Mouse (Mus musculus): ENCODE data around the gene Adam19. TPM values are rescaled to one million over a fixed set of nuclear protein-coding genes. Genes with fewer than 3 reads are reported as not detected.

The Adam19 gene
- polyA plus RNA-seq (2012; rRNA removed): 9.8 and 11.4 TPM in 2 replicates

- Histone ChIP-seq H3K27ac (ENCODE audit: insufficient read depth, low read length) (no peak within 1 kb of the TSS), H3K27me3 (ENCODE audit: control insufficient read depth, insufficient read depth, low read length) (no peaks in the 10 kb centered on the region), H3K4me1 (ENCODE audit: control insufficient read depth, insufficient read depth, low read length) (no peaks in the 10 kb centered on the region), H3K4me3 (replicated peaks; ENCODE audit: insufficient read depth, low read depth, low read length) (peak within 1 kb of the TSS; percentile 66)
- TF ChIP-seq CTCF (IDR thresholded peaks at IDR 0.05; ENCODE audit: borderline replicate concordance, insufficient read depth, low read depth, low read length) (no peak), POLR2A (IDR thresholded peaks at IDR 0.05; ENCODE audit: borderline replicate concordance, insufficient read depth, low read length) (0 out of 2 replicates have a peak, but pooled peaks have one; percentile 11)
- under 1% methylated on average over 51 of the region's 51 CpGs for WGBS
- DNase-seq: peak; percentile 71 to 81
Measured at GRCm38 (mm10) chr11:46055896-46056769, at the start of gene Adam19. Adam19 (plus strand) TSS chr11:46055992.

GRCm38 (mm10) chr11:46016061-46016460 is 39.7 kb upstream of the Adam19 start:
- Histone ChIP-seq H3K27me3 (ENCODE audit: control insufficient read depth, insufficient read depth, low read length) (no peaks in the 10 kb centered on the region), H3K4me1 (ENCODE audit: control insufficient read depth, insufficient read depth, low read length) (no peaks in the 10 kb centered on the region), H3K27ac (ENCODE audit: insufficient read depth, low read length) (no peak overlapping the region), H3K4me3 (replicated peaks; ENCODE audit: insufficient read depth, low read depth, low read length) (no peak overlapping the region)
- DNase-seq: peak; percentile 41 to 65
- peak; percentile 66 for TF ChIP-seq CTCF (IDR thresholded peaks at IDR 0.05; ENCODE audit: borderline replicate concordance, insufficient read depth, low read depth, low read length)
- TF ChIP-seq POLR2A (IDR thresholded peaks at IDR 0.05; ENCODE audit: borderline replicate concordance, insufficient read depth, low read length): no peak
- WGBS: 24% methylated on average over 6 of the region's 6 CpGs

GRCm38 (mm10) chr11:46020246-46020645 is 35.5 kb upstream of the Adam19 start:
- no peak for TF ChIP-seq POLR2A (IDR thresholded peaks at IDR 0.05; ENCODE audit: borderline replicate concordance, insufficient read depth, low read length)
- no peak for DNase-seq
- Histone ChIP-seq H3K27me3 (ENCODE audit: control insufficient read depth, insufficient read depth, low read length) (no peaks in the 10 kb centered on the region), H3K4me3 (replicated peaks; ENCODE audit: insufficient read depth, low read depth, low read length) (no peak overlapping the region), H3K4me1 (ENCODE audit: control insufficient read depth, insufficient read depth, low read length) (no peaks in the 10 kb centered on the region), H3K27ac (ENCODE audit: insufficient read depth, low read length) (no peak overlapping the region)
- 69% methylated on average over 1 of the region's 1 CpGs for WGBS

- H3K27me3 ChIP-seq (ENCODE audit: control insufficient read depth, insufficient read depth, low read length): no peaks in the 10 kb centered on the region
- no peaks in the 10 kb centered on the region for H3K4me1 ChIP-seq (ENCODE audit: control insufficient read depth, insufficient read depth, low read length)
- H3K27ac ChIP-seq (ENCODE audit: insufficient read depth, low read length): no peak overlapping the region
- TF ChIP-seq POLR2A (IDR thresholded peaks at IDR 0.05; ENCODE audit: borderline replicate concordance, insufficient read depth, low read length) (no peak), CTCF (IDR thresholded peaks at IDR 0.05; ENCODE audit: borderline replicate concordance, insufficient read depth, low read depth, low read length) (no peak)
- H3K4me3 ChIP-seq (replicated peaks; ENCODE audit: insufficient read depth, low read depth, low read length): no peak overlapping the region
- DNase-seq: no peak
Measured at GRCm38 (mm10) chr11:46021850-46022249, 33.9 kb upstream of the Adam19 start.

- DNase-seq: no peak
- no peak for TF ChIP-seq CTCF (IDR thresholded peaks at IDR 0.05; ENCODE audit: borderline replicate concordance, insufficient read depth, low read depth, low read length)
- no peak for TF ChIP-seq POLR2A (IDR thresholded peaks at IDR 0.05; ENCODE audit: borderline replicate concordance, insufficient read depth, low read length)
- 90% methylated on average over 6 of the region's 6 CpGs for WGBS
- H3K4me1 ChIP-seq (ENCODE audit: control insufficient read depth, insufficient read depth, low read length): no peaks in the 10 kb centered on the region
- H3K4me3 ChIP-seq (replicated peaks; ENCODE audit: insufficient read depth, low read depth, low read length): no peak overlapping the region
- no peak overlapping the region for H3K27ac ChIP-seq (ENCODE audit: insufficient read depth, low read length)
- no peaks in the 10 kb centered on the region for H3K27me3 ChIP-seq (ENCODE audit: control insufficient read depth, insufficient read depth, low read length)
Measured at GRCm38 (mm10) chr11:46022983-46023382, 32.8 kb upstream of the Adam19 start.

- Histone ChIP-seq H3K4me3 (replicated peaks; ENCODE audit: insufficient read depth, low read depth, low read length) (no peak overlapping the region), H3K4me1 (ENCODE audit: control insufficient read depth, insufficient read depth, low read length) (no peaks in the 10 kb centered on the region), H3K27me3 (ENCODE audit: control insufficient read depth, insufficient read depth, low read length) (no peaks in the 10 kb centered on the region), H3K27ac (ENCODE audit: insufficient read depth, low read length) (no peak overlapping the region)
- 6% methylated on average over 7 of the region's 7 CpGs for WGBS
- peak in 1 of 2 experiments; percentile 15 for DNase-seq
- TF ChIP-seq CTCF (IDR thresholded peaks at IDR 0.05; ENCODE audit: borderline replicate concordance, insufficient read depth, low read depth, low read length): no peak
Measured at GRCm38 (mm10) chr11:46025962-46026392, 29.8 kb upstream of the Adam19 start.

- 92% methylated on average over 6 of the region's 6 CpGs for WGBS
- H3K27ac ChIP-seq (ENCODE audit: insufficient read depth, low read length): no peak overlapping the region
- no peaks in the 10 kb centered on the region for H3K4me1 ChIP-seq (ENCODE audit: control insufficient read depth, insufficient read depth, low read length)
- no peak for DNase-seq
- H3K4me3 ChIP-seq (replicated peaks; ENCODE audit: insufficient read depth, low read depth, low read length): no peak overlapping the region
- H3K27me3 ChIP-seq (ENCODE audit: control insufficient read depth, insufficient read depth, low read length): no peaks in the 10 kb centered on the region
- no peak for TF ChIP-seq POLR2A (IDR thresholded peaks at IDR 0.05; ENCODE audit: borderline replicate concordance, insufficient read depth, low read length)
- no peak for TF ChIP-seq CTCF (IDR thresholded peaks at IDR 0.05; ENCODE audit: borderline replicate concordance, insufficient read depth, low read depth, low read length)
Measured at GRCm38 (mm10) chr11:46027952-46028814, 27.6 kb upstream of the Adam19 start.
